Mouse (Mus musculus): ENCODE results near the gene Chka. TPM values are rescaled to one million over a fixed set of nuclear protein-coding genes. Genes with fewer than 3 reads are reported as not detected.

Chka gene
- total and polyA plus RNA-seq, 3 experiments: 7.6 to 13.0 (median 10.1) TPM

- H3K27me3 ChIP-seq (replicated peaks): no peaks in the 10 kb centered on the region
- 0 out of 2 replicates have a peak overlapping the region, but pooled peaks have one; percentile 23 for H3K9ac ChIP-seq (ENCODE audit: insufficient read depth, low read depth)
- dilution Hi-C loops (cut with MboI; ENCODE audit: extremely low pct_ligation_motif_present, extremely low pct_unique_long_range_greater_than_20kb, low sequenced_read_pairs) (no loop called here), in situ Hi-C loops (cut with MboI; ENCODE audit: low pct_ligation_motif_present, low pct_unique_long_range_greater_than_20kb, low sequenced_read_pairs) (no loop called here)
- peaks cover 12 to 30% of the 10 kb centered on the region in 2 experiments for H3K4me1 ChIP-seq (ENCODE audit: control insufficient read depth in 1 of 2, insufficient read depth in 2 of 2)
- H3K9me3 ChIP-seq (replicated peaks; ENCODE audit: low read length): no peaks in the 10 kb centered on the region
- DNase-seq (ENCODE audit: extremely low read depth): no peak
- H3K36me3 ChIP-seq (replicated peaks in 1 of 2; ENCODE audit: control insufficient read depth in 1 of 2, insufficient read depth in 1 of 2, low read length in 1 of 2): no peaks in the 10 kb centered on the region
- H3K27ac ChIP-seq (ENCODE audit: insufficient read depth, low read depth): no peak overlapping the region
- no peak overlapping the region for H3K4me3 ChIP-seq (replicated peaks in 1 of 3; ENCODE audit: low read depth in 2 of 3, low read length in 2 of 3, poor library complexity in 1 of 3)
- H3K4me2 ChIP-seq (ENCODE audit: insufficient read depth, low read depth, poor library complexity, severe bottlenecking): peak overlapping the region; percentile 55
- peaks cover 18% of the 10 kb centered on the region for H3K79me2 ChIP-seq (replicated peaks; ENCODE audit: control insufficient read depth, extremely low read depth, insufficient read depth, poor library complexity, severe bottlenecking)
- no peak for TF ChIP-seq ZNF384 (IDR thresholded peaks at IDR 0.05; ENCODE audit: low read depth, low read length)
- no peak for TF ChIP-seq MAX (IDR thresholded peaks at IDR 0.05; ENCODE audit: low read length)
- no peak for TF ChIP-seq CHD1 (IDR thresholded peaks at IDR 0.05; ENCODE audit: low read depth, low read length)
- no peak for TF ChIP-seq CHD2 (IDR thresholded peaks at IDR 0.05; ENCODE audit: low read length)
- no peak for TF ChIP-seq MXI1 (IDR thresholded peaks at IDR 0.05; ENCODE audit: low read depth, low read length)
- TF ChIP-seq JUND (conservative IDR thresholded peaks at IDR 0.05; ENCODE audit: low read depth, low read length): no peak
Observed at GRCm38 (mm10) chr19:3855601-3856000, 4.0 kb downstream of the Chka start.

- dilution Hi-C loops (cut with MboI; ENCODE audit: extremely low pct_ligation_motif_present, extremely low pct_unique_long_range_greater_than_20kb, low sequenced_read_pairs): no loop called here
- peaks cover 9 to 23% of the 10 kb centered on the region in 2 experiments; a peak in 3 of 4 replicates for H3K4me1 ChIP-seq (ENCODE audit: control insufficient read depth in 1 of 2, insufficient read depth in 2 of 2)
- peaks cover 18% of the 10 kb centered on the region for H3K79me2 ChIP-seq (replicated peaks; ENCODE audit: control insufficient read depth, extremely low read depth, insufficient read depth, poor library complexity, severe bottlenecking)
- H3K4me3 ChIP-seq (replicated peaks in 1 of 3; ENCODE audit: low read depth in 2 of 3, low read length in 2 of 3, poor library complexity in 1 of 3): no peak overlapping the region
- no peak overlapping the region for H3K27ac ChIP-seq (ENCODE audit: insufficient read depth, low read depth)
- TF ChIP-seq CHD1 (IDR thresholded peaks at IDR 0.05; ENCODE audit: low read depth, low read length) (no peak), ZKSCAN1 (IDR thresholded peaks at IDR 0.05; ENCODE audit: borderline replicate concordance, low read depth, low read length) (no peak)
- H3K4me2 ChIP-seq (ENCODE audit: insufficient read depth, low read depth, poor library complexity, severe bottlenecking): no peak overlapping the region
- in situ Hi-C loops (cut with MboI; ENCODE audit: low pct_ligation_motif_present, low pct_unique_long_range_greater_than_20kb, low sequenced_read_pairs): no loop called here
- peaks cover 0 to 4% of the 10 kb centered on the region in 2 experiments for H3K36me3 ChIP-seq (replicated peaks in 1 of 2; ENCODE audit: control insufficient read depth in 1 of 2, insufficient read depth in 1 of 2, low read length in 1 of 2)
- no peak overlapping the region for H3K9ac ChIP-seq (ENCODE audit: insufficient read depth, low read depth)
- DNase-seq (ENCODE audit: extremely low read depth): no peak
- H3K9me3 ChIP-seq (replicated peaks; ENCODE audit: low read length): no peaks in the 10 kb centered on the region
- no peaks in the 10 kb centered on the region for H3K27me3 ChIP-seq (replicated peaks)
Observed at GRCm38 (mm10) chr19:3857220-3857619, 5.6 kb downstream of the Chka start.

- dilution Hi-C loops (cut with MboI; ENCODE audit: extremely low pct_ligation_motif_present, extremely low pct_unique_long_range_greater_than_20kb, low sequenced_read_pairs): no loop called here
- in situ Hi-C loops (cut with MboI; ENCODE audit: low pct_ligation_motif_present, low pct_unique_long_range_greater_than_20kb, low sequenced_read_pairs): no loop called here
- H3K4me2 ChIP-seq (ENCODE audit: insufficient read depth, low read depth, poor library complexity, severe bottlenecking): no peak overlapping the region
- no peaks in the 10 kb centered on the region for H3K4me1 ChIP-seq (ENCODE audit: control insufficient read depth in 1 of 2, insufficient read depth in 2 of 2)
- no peak overlapping the region for H3K27ac ChIP-seq (ENCODE audit: insufficient read depth, low read depth)
- no peak overlapping the region for H3K4me3 ChIP-seq (replicated peaks in 1 of 3; ENCODE audit: low read depth in 2 of 3, low read length in 2 of 3, poor library complexity in 1 of 3)
- H3K27me3 ChIP-seq (replicated peaks): no peaks in the 10 kb centered on the region
- H3K36me3 ChIP-seq (replicated peaks in 1 of 2; ENCODE audit: control insufficient read depth in 1 of 2, insufficient read depth in 1 of 2, low read length in 1 of 2): peaks cover 4 to 18% of the 10 kb centered on the region in 2 experiments
- peaks cover 3% of the 10 kb centered on the region for H3K79me2 ChIP-seq (replicated peaks; ENCODE audit: control insufficient read depth, extremely low read depth, insufficient read depth, poor library complexity, severe bottlenecking)
- TF ChIP-seq CTCF (conservative IDR thresholded peaks at IDR 0.05 in 1 of 2, IDR thresholded peaks at IDR 0.05 in 1 of 2; ENCODE audit: low read depth in 2 of 2, low read length in 2 of 2): no peak
- TF ChIP-seq RAD21 (IDR thresholded peaks at IDR 0.05; ENCODE audit: low read depth, low read length): no peak
- TF ChIP-seq SMC3 (IDR thresholded peaks at IDR 0.05; ENCODE audit: low read depth, low read length): no peak
- TF ChIP-seq ZKSCAN1 (IDR thresholded peaks at IDR 0.05; ENCODE audit: borderline replicate concordance, low read depth, low read length): no peak
- no peak overlapping the region for H3K9ac ChIP-seq (ENCODE audit: insufficient read depth, low read depth)
- H3K9me3 ChIP-seq (replicated peaks; ENCODE audit: low read length): peaks cover 5% of the 10 kb centered on the region
- no peak for DNase-seq (ENCODE audit: extremely low read depth)
Observed at GRCm38 (mm10) chr19:3862713-3863112, 11.1 kb downstream of the Chka start.
